Mouse (Mus musculus): ENCODE measurements around the gene Tstd2.

Tstd2 gene

DNA sequence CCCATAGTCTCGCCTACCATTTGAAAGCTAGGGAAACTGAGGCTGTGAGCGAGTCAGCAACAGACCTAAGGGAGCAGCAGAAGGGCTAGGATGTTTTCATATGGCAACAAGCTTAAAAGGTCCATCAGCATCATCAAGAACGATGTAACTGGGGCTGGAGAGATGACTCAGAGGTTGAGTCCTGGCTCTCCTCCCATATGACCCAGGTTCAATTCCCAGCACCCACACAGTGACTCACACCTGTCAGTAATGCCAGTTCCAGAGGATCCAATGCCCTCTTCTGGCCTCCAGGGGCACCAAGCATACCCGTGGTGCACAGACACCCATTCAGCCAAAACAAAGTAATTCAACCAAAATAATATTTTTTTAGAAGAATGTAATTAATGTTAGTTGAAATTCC lies 58.2 kb downstream of the Tstd2 start:
- no peak for DNase-seq

DNA sequence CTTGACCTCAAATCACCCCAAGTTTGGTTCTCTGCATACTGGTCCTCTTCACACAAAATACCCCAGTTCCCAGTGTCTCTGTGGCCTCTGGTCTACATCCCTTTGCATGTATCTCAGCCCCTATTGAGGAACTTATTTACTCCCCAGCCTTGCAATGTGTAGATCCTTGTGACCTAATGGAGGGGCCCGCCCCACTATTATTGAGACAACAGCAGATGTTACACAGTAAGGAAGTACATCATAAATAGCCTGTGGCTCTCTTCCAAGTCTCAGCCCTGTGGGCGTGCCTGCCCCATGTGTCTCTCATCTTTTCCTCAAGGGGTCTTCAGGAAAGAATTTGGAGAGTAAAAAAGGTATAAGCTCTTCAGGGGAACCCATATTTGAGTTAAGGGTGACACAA lies 61.6 kb downstream of the Tstd2 start:
- DNase-seq, result no peak

DNA sequence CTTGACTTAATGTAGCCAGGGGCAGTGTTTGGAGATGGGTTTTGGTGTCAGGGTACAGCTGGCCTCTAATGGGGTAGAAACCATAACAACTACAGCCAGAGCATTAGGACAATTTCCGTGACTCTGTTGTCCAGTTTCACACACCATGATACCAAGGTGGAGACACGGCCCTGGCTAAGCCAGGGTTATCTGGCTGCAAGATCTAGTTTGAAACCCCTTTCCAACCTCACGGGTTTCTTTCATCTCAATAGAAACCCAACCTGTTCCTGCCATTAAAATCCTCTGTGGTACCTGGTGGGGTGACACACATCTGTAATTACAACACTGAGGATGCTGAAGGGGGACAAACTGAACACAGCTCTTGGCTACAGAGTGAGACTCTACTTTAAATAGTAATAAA lies 62.8 kb downstream of the Tstd2 start:
- DNase-seq, result no peak

- DNase-seq, result no peak
These were observed 64.8 kb downstream of the Tstd2 start for GRCm38 (mm10) chr4:46073736-46074135.

DNA sequence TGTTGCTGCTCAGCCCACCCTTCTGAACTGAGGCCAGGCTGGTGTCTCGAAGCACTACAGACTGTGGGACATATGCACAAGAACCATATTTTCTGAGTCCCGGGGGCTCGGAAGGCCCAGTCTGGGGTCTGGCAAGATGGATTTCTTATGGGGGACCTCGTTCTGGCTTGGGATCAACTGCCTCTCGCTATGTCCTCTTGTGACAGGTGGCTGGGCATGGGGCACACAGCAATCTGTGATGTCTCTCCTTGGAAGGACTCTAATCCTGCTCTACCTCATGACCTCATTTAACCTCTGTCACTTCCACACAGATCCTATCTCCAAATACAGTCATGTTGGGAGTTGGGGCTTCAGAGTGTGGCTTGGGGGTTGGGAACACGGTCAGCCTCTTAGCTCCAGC lies 65.9 kb downstream of the Tstd2 start:
- DNase-seq, result no peak

GRCm38 (mm10) chr4:46069851-46070482 lies 68.5 kb downstream of the Tstd2 start:
- DNase-seq, result no peak

GRCm38 (mm10) chr4:46068573-46068972 lies 69.9 kb downstream of the Tstd2 start:
- DNase-seq, result no peak

- DNase-seq, result no peak
These were observed 70.4 kb downstream of the Tstd2 start for GRCm38 (mm10) chr4:46068060-46068459.

GRCm38 (mm10) chr4:46065695-46066340 lies 72.7 kb downstream of the Tstd2 start:
- no peak for DNase-seq

- no peak for DNase-seq
These were observed 73.5 kb downstream of the Tstd2 start for GRCm38 (mm10) chr4:46064961-46065360.
